Mouse (Mus musculus): ENCODE measurements around the gene Snx5. TPM values are rescaled to one million over a fixed set of nuclear protein-coding genes. Genes with fewer than 3 reads are reported as not detected.

The Snx5 gene
- polyA plus RNA-seq, 1 experiment, result 66.8 TPM

DNA sequence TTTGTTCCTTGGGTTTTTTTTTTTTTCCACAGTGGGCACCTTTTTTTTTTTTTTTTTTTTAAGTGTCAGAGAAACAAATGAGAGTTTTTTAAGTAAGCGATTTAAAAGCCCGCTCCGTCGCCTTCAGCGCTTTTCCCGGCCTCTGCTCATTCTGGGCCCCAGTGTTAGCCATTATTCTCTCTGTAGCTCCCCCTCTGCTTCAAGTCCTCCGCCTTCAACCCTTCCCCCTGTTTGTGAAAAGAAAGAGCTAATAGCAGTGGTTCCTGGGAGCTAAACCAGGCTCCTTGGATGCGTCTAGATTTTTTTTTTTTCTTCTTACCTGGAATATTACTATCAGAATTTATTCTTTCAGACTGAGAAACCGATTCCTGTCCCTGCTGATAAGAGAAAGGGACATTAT, 55.1 kb downstream of the Snx5 start:
- peak; percentile 69 for DNase-seq (ENCODE audit: low read depth)
- TF ChIP-seq POLR2A (IDR thresholded peaks at IDR 0.05; ENCODE audit: borderline replicate concordance, extremely low read depth, insufficient read depth, insufficient read length, poor library complexity, severe bottlenecking) (no peak), CTCF (IDR thresholded peaks at IDR 0.05; ENCODE audit: borderline replicate concordance, extremely low read depth, insufficient read depth, insufficient read length) (no peak)

GRCm38 (mm10) chr2:144215195-144215594, 55.5 kb downstream of the Snx5 start:
- DNase-seq (ENCODE audit: low read depth), result peak; percentile 65
- no peak for TF ChIP-seq CTCF (IDR thresholded peaks at IDR 0.05; ENCODE audit: borderline replicate concordance, extremely low read depth, insufficient read depth, insufficient read length)
- no peak for TF ChIP-seq POLR2A (IDR thresholded peaks at IDR 0.05; ENCODE audit: borderline replicate concordance, extremely low read depth, insufficient read depth, insufficient read length, poor library complexity, severe bottlenecking)

DNA sequence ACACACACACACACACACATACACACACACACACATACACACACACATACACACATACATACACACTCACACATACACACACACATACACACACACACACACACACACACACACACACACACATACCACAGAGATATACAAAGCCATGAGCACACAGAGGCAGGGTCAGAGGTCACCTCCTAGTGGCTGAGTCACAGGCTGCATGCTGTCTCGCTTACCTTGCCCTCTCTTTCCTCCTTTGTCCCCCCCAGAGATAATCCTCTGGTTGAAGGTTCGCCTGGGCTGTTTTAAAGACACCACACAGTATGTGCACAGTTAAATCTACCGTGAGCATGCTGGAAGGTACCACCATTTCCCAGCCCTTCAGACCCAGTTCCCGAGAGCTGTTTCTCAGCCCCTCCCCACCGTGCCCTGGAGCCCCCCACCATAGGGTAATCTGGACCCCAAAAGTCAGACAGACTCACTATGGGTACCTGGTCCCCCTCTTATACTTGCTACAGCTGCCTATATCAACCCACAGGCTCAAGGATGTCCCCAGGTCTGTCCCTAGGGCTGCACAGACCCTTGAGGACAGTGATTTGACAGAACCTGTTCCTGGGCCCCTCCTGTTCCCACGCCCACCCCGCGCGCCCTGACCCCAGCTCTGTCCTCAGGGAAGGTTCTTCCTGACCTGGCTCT, 56.1 kb downstream of the Snx5 start:
- DNase-seq (ENCODE audit: low read depth), result no peak
- TF ChIP-seq POLR2A (IDR thresholded peaks at IDR 0.05; ENCODE audit: borderline replicate concordance, extremely low read depth, insufficient read depth, insufficient read length, poor library complexity, severe bottlenecking), result no peak
- TF ChIP-seq CTCF (IDR thresholded peaks at IDR 0.05; ENCODE audit: borderline replicate concordance, extremely low read depth, insufficient read depth, insufficient read length), result 0 out of 2 replicates have a peak, but pooled peaks have one; percentile 7

DNA sequence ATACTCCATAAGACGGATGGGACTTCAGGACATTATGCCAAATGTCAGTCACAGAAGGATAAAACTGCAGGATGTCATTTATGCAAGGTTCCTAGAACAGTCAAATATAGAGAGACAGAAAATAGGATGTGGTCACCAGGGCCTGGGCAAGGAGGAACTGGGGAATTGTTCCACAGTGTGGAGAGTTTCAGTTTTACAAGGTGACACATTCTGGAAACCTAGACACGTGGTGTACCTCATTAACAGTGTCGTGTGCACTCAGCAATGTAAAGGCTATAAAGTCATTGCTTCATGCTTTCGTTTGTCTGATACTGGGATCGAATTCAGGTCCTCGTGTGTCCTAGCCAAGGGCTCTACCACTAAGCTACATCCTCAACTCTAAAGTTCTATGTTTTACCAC, 56.9 kb downstream of the Snx5 start:
- no peak for TF ChIP-seq CTCF (IDR thresholded peaks at IDR 0.05; ENCODE audit: borderline replicate concordance, extremely low read depth, insufficient read depth, insufficient read length)
- no peak for TF ChIP-seq POLR2A (IDR thresholded peaks at IDR 0.05; ENCODE audit: borderline replicate concordance, extremely low read depth, insufficient read depth, insufficient read length, poor library complexity, severe bottlenecking)
- no peak for DNase-seq (ENCODE audit: low read depth)

DNA sequence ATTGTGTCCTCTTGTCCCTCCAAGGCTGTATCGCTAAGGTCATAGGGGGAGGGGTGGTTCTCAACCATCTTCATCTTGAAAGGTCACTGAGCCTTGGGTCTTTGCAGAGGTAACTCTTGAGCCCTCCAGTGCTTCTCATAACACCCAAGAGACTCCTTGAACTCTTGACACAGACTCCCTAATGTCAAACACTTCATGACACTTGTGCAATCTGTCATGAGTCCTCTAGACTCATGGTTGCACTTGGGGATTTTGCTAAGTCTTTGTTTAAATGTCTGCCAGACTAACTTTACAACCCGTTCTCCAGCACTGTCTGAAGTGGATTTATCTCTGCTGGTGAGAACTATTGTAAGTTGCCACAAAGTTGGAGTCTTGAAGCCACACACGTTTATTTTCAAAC, 61.3 kb downstream of the Snx5 start:
- TF ChIP-seq CTCF (IDR thresholded peaks at IDR 0.05; ENCODE audit: borderline replicate concordance, extremely low read depth, insufficient read depth, insufficient read length) (no peak), POLR2A (IDR thresholded peaks at IDR 0.05; ENCODE audit: borderline replicate concordance, extremely low read depth, insufficient read depth, insufficient read length, poor library complexity, severe bottlenecking) (no peak)
- DNase-seq (ENCODE audit: low read depth), result no peak

GRCm38 (mm10) chr2:144207365-144207764, 63.3 kb downstream of the Snx5 start:
- no peak for TF ChIP-seq CTCF (IDR thresholded peaks at IDR 0.05; ENCODE audit: borderline replicate concordance, extremely low read depth, insufficient read depth, insufficient read length)
- TF ChIP-seq POLR2A (IDR thresholded peaks at IDR 0.05; ENCODE audit: borderline replicate concordance, extremely low read depth, insufficient read depth, insufficient read length, poor library complexity, severe bottlenecking), result no peak
- DNase-seq (ENCODE audit: low read depth), result no peak

- no peak for DNase-seq (ENCODE audit: low read depth)
- TF ChIP-seq CTCF (IDR thresholded peaks at IDR 0.05; ENCODE audit: borderline replicate concordance, extremely low read depth, insufficient read depth, insufficient read length), result no peak
Measured at GRCm38 (mm10) chr2:144203001-144203400, 67.7 kb downstream of the Snx5 start.

DNA sequence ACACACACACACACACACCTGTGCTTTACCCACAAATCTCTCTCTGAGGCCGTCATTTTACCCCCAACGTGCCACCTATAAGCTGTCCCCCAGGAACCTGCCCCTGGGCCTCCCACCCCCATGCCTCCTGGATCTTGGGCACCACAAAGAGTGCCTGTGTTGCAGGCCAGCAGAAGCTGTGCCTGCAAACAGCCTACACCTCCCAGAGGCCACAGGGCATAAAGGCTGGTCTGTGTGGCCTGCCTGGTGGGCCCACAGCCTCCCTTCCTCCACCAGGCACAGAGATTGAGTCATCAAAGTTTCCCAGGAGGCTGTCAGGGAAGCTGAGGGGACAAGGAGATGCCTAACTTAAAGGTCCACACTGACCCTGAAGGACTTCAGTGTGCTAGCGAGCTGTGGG, 68.1 kb downstream of the Snx5 start:
- DNase-seq (ENCODE audit: low read depth), result no peak
- no peak for TF ChIP-seq CTCF (IDR thresholded peaks at IDR 0.05; ENCODE audit: borderline replicate concordance, extremely low read depth, insufficient read depth, insufficient read length)
- no peak for TF ChIP-seq POLR2A (IDR thresholded peaks at IDR 0.05; ENCODE audit: borderline replicate concordance, extremely low read depth, insufficient read depth, insufficient read length, poor library complexity, severe bottlenecking)

- TF ChIP-seq CTCF (IDR thresholded peaks at IDR 0.05; ENCODE audit: borderline replicate concordance, extremely low read depth, insufficient read depth, insufficient read length), result no peak
- TF ChIP-seq POLR2A (IDR thresholded peaks at IDR 0.05; ENCODE audit: borderline replicate concordance, extremely low read depth, insufficient read depth, insufficient read length, poor library complexity, severe bottlenecking), result no peak
Measured at GRCm38 (mm10) chr2:144202151-144202550, 68.6 kb downstream of the Snx5 start.

More at GRCm38 (mm10) chr2:144202151-144202550, 68.6 kb downstream of the Snx5 start:
- DNase-seq (ENCODE audit: low read depth), result no peak

Other genes starting within 250 kb of the Snx5 start
- not detected in 2 replicates for gene Banf2, start 237.8 kb downstream of the Snx5 start, polyA plus RNA-seq (2012; rRNA removed)
- gene Mgme1, start 243 bp downstream of the Snx5 start, polyA plus RNA-seq (2012; rRNA removed), result 6.4 and 6.6 TPM in 2 replicates
- gene Ovol2, start 61.2 kb upstream of the Snx5 start, polyA plus RNA-seq (2012; rRNA removed), result 0.34 TPM in 2 replicates
- gene Kat14, start 98.1 kb upstream of the Snx5 start, polyA plus RNA-seq (2012; rRNA removed), result 29.5 and 31.6 TPM in 2 replicates
- not detected in 2 replicates for gene Pet117, start 98.1 kb upstream of the Snx5 start, polyA plus RNA-seq (2012; rRNA removed)

Measured in brain, embryonic 14.5 days (tissue).